Mouse (Mus musculus) kidney, postnatal 10 days (tissue): ENCODE data around the gene Gm17542.
A peak's percentile ranks its signal among the peaks of the same experiment; 100 is the strongest.
"Not testable (repeated sequence)": the region's sequence is repeated elsewhere in the genome, so short reads cannot be mapped to it uniquely, and the experiment has no call there.

Experiments used
- DNase-seq: peaks from one replicate; pipeline ENCODE4 v3.0.0; 2021; ENCODE audit warnings: mixed read lengths

Gene Gm17542

GRCm38 (mm10) chr10:58718110-58718509 lies at the start of gene Gm17542:
Gene Gm17542 (minus strand): TSS chr10:58718210.
- DNase-seq, result not testable (repeated sequence)

GRCm38 (mm10) chr10:58739779-58740178 lies 21.8 kb upstream of the Gm17542 start:
- no peak for DNase-seq

GRCm38 (mm10) chr10:58738152-58738551 lies 20.1 kb upstream of the Gm17542 start:
- no peak for DNase-seq

- no peak for DNase-seq
These were observed 3.2 kb downstream of the Gm17542 start for GRCm38 (mm10) chr10:58714789-58715148.

GRCm38 (mm10) chr10:58713855-58714788 lies 3.9 kb downstream of the Gm17542 start:
- peak; percentile 18 for DNase-seq

GRCm38 (mm10) chr10:58713225-58713624 lies 4.8 kb downstream of the Gm17542 start:
- no peak for DNase-seq

GRCm38 (mm10) chr10:58709021-58709420 lies 9.0 kb downstream of the Gm17542 start:
- no peak for DNase-seq

GRCm38 (mm10) chr10:58700578-58700977 lies 17.4 kb downstream of the Gm17542 start:
- no peak for DNase-seq

GRCm38 (mm10) chr10:58700160-58700559 lies 17.9 kb downstream of the Gm17542 start:
- no peak for DNase-seq

- no peak for DNase-seq
These were observed 19.1 kb downstream of the Gm17542 start for GRCm38 (mm10) chr10:58698955-58699354.

- DNase-seq, result no peak
These were observed 27.0 kb downstream of the Gm17542 start for GRCm38 (mm10) chr10:58691051-58691450.

GRCm38 (mm10) chr10:58679298-58679697 lies 38.7 kb downstream of the Gm17542 start:
- no peak for DNase-seq

GRCm38 (mm10) chr10:58675533-58675932 lies 42.5 kb downstream of the Gm17542 start, which contains the start of gene Edar:
Gene Edar (minus strand): TSS chr10:58675654.
- DNase-seq, result peak; percentile 91

- peak; percentile 92 for DNase-seq
These were observed 44.5 kb downstream of the Gm17542 start for GRCm38 (mm10) chr10:58673278-58674061.

- DNase-seq, result no peak
These were observed 45.3 kb downstream of the Gm17542 start for GRCm38 (mm10) chr10:58672557-58673277.

GRCm38 (mm10) chr10:58663868-58664267 lies 54.1 kb downstream of the Gm17542 start:
- DNase-seq, result no peak
